Mouse (Mus musculus) forebrain, embryonic 16.5 days (tissue): ENCODE data around the gene Ryr3. TPM values are rescaled to one million over a fixed set of nuclear protein-coding genes. Genes with fewer than 3 reads are reported as not detected.
A peak's percentile ranks its signal among the peaks of the same experiment; 100 is the strongest.

ENCODE experiments used
- ATAC-seq: fragments of 200-750 bp; cut with Nextera tagmentation; 2 replicates; pipeline ENCODE4 v1.8.0; 2017; ENCODE audit warnings: mild to moderate bottlenecking, moderate library complexity
- H3K27ac ChIP-seq: fragments of 300-500 bp; sonication (generic); 2 replicates; pipeline ENCODE4 v1.5.1; 2014; ENCODE audit warnings: low read length, control low read depth
- H3K27me3 ChIP-seq: fragments of 300-500 bp; sonication (generic); replicated peaks from 2 replicates; pipeline ENCODE4 v1.6.1; 2014; ENCODE audit warnings: low read length; ENCODE audit not compliant: control insufficient read depth, insufficient read depth
- H3K36me3 ChIP-seq: fragments of 300-500 bp; sonication (generic); 2 replicates; pipeline ENCODE4 v1.6.1; 2014; ENCODE audit not compliant: control insufficient read depth, insufficient read depth
- H3K4me1 ChIP-seq: fragments of 300-500 bp; sonication (generic); replicated peaks from 2 replicates; pipeline ENCODE4 v1.6.1; 2014; ENCODE audit warnings: low read length; ENCODE audit not compliant: control insufficient read depth, insufficient read depth
- H3K4me2 ChIP-seq: fragments of 300-500 bp; sonication (generic); 2 replicates; pipeline ENCODE4 v1.6.1; 2014; ENCODE audit warnings: mild to moderate bottlenecking, low read length, control low read depth
- H3K4me3 ChIP-seq: fragments of 300-500 bp; sonication (generic); replicated peaks from 2 replicates; pipeline ENCODE4 v1.5.1; 2014; ENCODE audit warnings: mild to moderate bottlenecking, low read length, control low read depth
- H3K9ac ChIP-seq: fragments of 300-500 bp; sonication (generic); replicated peaks from 2 replicates; pipeline ENCODE4 v1.6.1; 2014; ENCODE audit warnings: low read depth, low read length, control low read depth
- H3K9me3 ChIP-seq: fragments of 300-500 bp; sonication (generic); 2 replicates; pipeline ENCODE4 v1.6.1; 2016; ENCODE audit warnings: low read length; ENCODE audit not compliant: control insufficient read depth
- WGBS: fragments of 180-500 bp; shearing (Covaris S2); extraction: QIAGEN DNeasy Blood & Tissue Kit; methylation state at CpG from one replicate; pipeline ENCODE4 v1.1.7; 2014; 5-methylcytosine and 5-hydroxymethylcytosine counted together
- microRNA-seq: library from miRNA; unstranded; fragments of <30 nt; microRNA quantifications from one replicate; pipeline ENCODE4, GENCODE M21; 2017
- polyA plus RNA-seq: library from polyadenylated mRNA; unstranded; fragments of >200 nt; fragmentation: Nextera tagmentation; extraction: Ambion mirVana; gene quantifications from 2 replicates; pipeline ENCODE4 v1.2.1, GENCODE M21; 2015

Gene Ryr3
- polyA plus RNA-seq, 1 experiment from 2014 or later = 9.9 TPM

GRCm38 (mm10) chr2:112595807-112596206 is 621.1 kb downstream of the Ryr3 start:
- H3K9ac ChIP-seq = no peak overlapping the region
- WGBS = 84% methylated on average over 3 of the region's 3 CpGs
- no peak overlapping the region for H3K4me3 ChIP-seq
- H3K9me3 ChIP-seq = no peaks in the 10 kb centered on the region
- no peak overlapping the region for H3K4me2 ChIP-seq
- no peaks in the 10 kb centered on the region for H3K36me3 ChIP-seq
- H3K27me3 ChIP-seq = no peaks in the 10 kb centered on the region
- H3K4me1 ChIP-seq = peaks cover 10% of the 10 kb centered on the region
- no peak for ATAC-seq
- H3K27ac ChIP-seq = no peak overlapping the region

- WGBS = 72% methylated on average over 2 of the region's 2 CpGs
- ATAC-seq = peak; percentile 39
Measured at GRCm38 (mm10) chr2:112593781-112594180, 623.1 kb downstream of the Ryr3 start.

GRCm38 (mm10) chr2:112593322-112593721 is 623.6 kb downstream of the Ryr3 start:
- peak; percentile 36; the same call in 1 of the 2 replicates for ATAC-seq
- peak overlapping the region; percentile 18; the same call in 1 of the 2 replicates for H3K27ac ChIP-seq

More at GRCm38 (mm10) chr2:112593781-112594180, 623.1 kb downstream of the Ryr3 start:
- H3K4me1 ChIP-seq = peaks cover 11% of the 10 kb centered on the region
- no peak overlapping the region for H3K4me2 ChIP-seq
- no peaks in the 10 kb centered on the region for H3K27me3 ChIP-seq
- H3K9ac ChIP-seq = no peak overlapping the region
- H3K4me3 ChIP-seq = no peak overlapping the region
- H3K27ac ChIP-seq = 0 out of 2 replicates have a peak overlapping the region, but pooled peaks have one; percentile 18
- no peaks in the 10 kb centered on the region for H3K36me3 ChIP-seq
- H3K9me3 ChIP-seq = no peaks in the 10 kb centered on the region

GRCm38 (mm10) chr2:112591451-112591871 is 625.4 kb downstream of the Ryr3 start:
- 25% methylated on average over 6 of the region's 6 CpGs for WGBS
- Histone ChIP-seq H3K27ac (peak overlapping the region; percentile 82), H3K4me3 (no peak overlapping the region), H3K9me3 (no peaks in the 10 kb centered on the region), H3K4me2 (peak overlapping the region; percentile 26; the same call in 1 of the 2 replicates), H3K9ac (no peak overlapping the region), H3K36me3 (no peaks in the 10 kb centered on the region), H3K27me3 (no peaks in the 10 kb centered on the region), H3K4me1 (peaks cover 11% of the 10 kb centered on the region)
- ATAC-seq = peak; percentile 72

More at GRCm38 (mm10) chr2:112593322-112593721, 623.6 kb downstream of the Ryr3 start:
- Histone ChIP-seq H3K4me2 (no peak overlapping the region), H3K27me3 (no peaks in the 10 kb centered on the region), H3K9me3 (no peaks in the 10 kb centered on the region), H3K9ac (no peak overlapping the region), H3K36me3 (no peaks in the 10 kb centered on the region), H3K4me3 (no peak overlapping the region), H3K4me1 (peaks cover 11% of the 10 kb centered on the region)
- 62% methylated on average over 2 of the region's 2 CpGs for WGBS

- Histone ChIP-seq H3K27ac (peak overlapping the region; percentile 82), H3K4me1 (peaks cover 11% of the 10 kb centered on the region), H3K9me3 (no peaks in the 10 kb centered on the region), H3K4me3 (no peak overlapping the region), H3K4me2 (peak overlapping the region; percentile 26; the same call in 1 of the 2 replicates), H3K9ac (no peak overlapping the region), H3K27me3 (no peaks in the 10 kb centered on the region), H3K36me3 (no peaks in the 10 kb centered on the region)
- 58% methylated on average over 7 of the region's 7 CpGs for WGBS
- ATAC-seq = peak; percentile 89
Measured at GRCm38 (mm10) chr2:112590985-112591384, 625.9 kb downstream of the Ryr3 start.

Small RNA genes lying within 50 kb of the gene (microRNA-seq; reads per million reads assigned to microRNA genes)
- gene Gm44374 = not detected

Other genes starting within 250 kb of the Ryr3 start
- not detected in 2 replicates for gene Tmco5b, start 68.6 kb upstream of the Ryr3 start, polyA plus RNA-seq
- 0.26 and 0.28 TPM in 2 replicates for gene Fmn1, start 110.6 kb upstream of the Ryr3 start, polyA plus RNA-seq